Mouse (Mus musculus) activated CD4-positive, CD25-positive, alpha-beta regulatory T cell, adult 4 months (primary cell): ENCODE measurements at regions not wholly inside any gene's neighbourhood (a gene's known extent, or its start where the extent isn't known, plus 50 kb on each side); places are given as distances from the start of the nearest gene placed in this dataset.
"Not testable (repeated sequence)": the region's sequence is repeated elsewhere in the genome, so short reads cannot be mapped to it uniquely, and the experiment has no call there.

Source experiments
- ATAC-seq: one replicate; pipeline ENCODE4 v1.8.0; 2017

- ATAC-seq = no peak
Measured at GRCm38 (mm10) chr14:86315974-86316373, 825.1 kb downstream of the Diaph3 start.

- ATAC-seq = no peak
Measured at GRCm38 (mm10) chr14:86308949-86309543, 832.0 kb downstream of the Diaph3 start.

GRCm38 (mm10) chr14:86307806-86308205 lies 833.2 kb downstream of the Diaph3 start:
- ATAC-seq = no peak

GRCm38 (mm10) chr14:86301666-86302065 lies 839.4 kb downstream of the Diaph3 start:
- no peak for ATAC-seq

GRCm38 (mm10) chr14:86300811-86301210 lies 840.2 kb downstream of the Diaph3 start:
- ATAC-seq = no peak

GRCm38 (mm10) chr14:86297991-86298390 lies 843.0 kb downstream of the Diaph3 start:
- ATAC-seq = no peak

- ATAC-seq = not testable (repeated sequence)
Measured at GRCm38 (mm10) chr14:86294606-86295005, 846.4 kb downstream of the Diaph3 start.

GRCm38 (mm10) chr14:86293804-86294203 lies 847.2 kb downstream of the Diaph3 start:
- ATAC-seq = no peak

- ATAC-seq = no peak
Measured at GRCm38 (mm10) chr14:86293371-86293770, 847.7 kb downstream of the Diaph3 start.

GRCm38 (mm10) chr14:86290556-86290955 lies 850.5 kb downstream of the Diaph3 start:
- ATAC-seq = no peak

GRCm38 (mm10) chr14:86261640-86262230 lies 879.3 kb downstream of the Diaph3 start:
- no peak for ATAC-seq

GRCm38 (mm10) chr14:86254196-86254595 lies 886.8 kb downstream of the Diaph3 start:
- ATAC-seq = no peak

- no peak for ATAC-seq
Measured at GRCm38 (mm10) chr14:86251617-86252016, 889.4 kb downstream of the Diaph3 start.

GRCm38 (mm10) chr14:86247686-86248085 lies 893.3 kb downstream of the Diaph3 start:
- ATAC-seq = no peak

GRCm38 (mm10) chr14:86246770-86247169 lies 894.3 kb downstream of the Diaph3 start:
- no peak for ATAC-seq

GRCm38 (mm10) chr14:86243662-86244061 lies 897.4 kb downstream of the Diaph3 start:
- no peak for ATAC-seq

- no peak for ATAC-seq
Measured at GRCm38 (mm10) chr14:86242836-86243235, 898.2 kb downstream of the Diaph3 start.

GRCm38 (mm10) chr14:86239090-86239489 lies 901.9 kb downstream of the Diaph3 start:
- ATAC-seq = no peak

- ATAC-seq = no peak
Measured at GRCm38 (mm10) chr14:86233305-86233704, 907.7 kb downstream of the Diaph3 start.

- peak; percentile 55 for ATAC-seq
Measured at GRCm38 (mm10) chr14:86230609-86231008, 910.4 kb downstream of the Diaph3 start.

GRCm38 (mm10) chr14:86229755-86230154 lies 911.3 kb downstream of the Diaph3 start:
- ATAC-seq = peak; percentile 55

- ATAC-seq = no peak
Measured at GRCm38 (mm10) chr14:86215711-86216110, 925.3 kb downstream of the Diaph3 start.

- no peak for ATAC-seq
Measured at GRCm38 (mm10) chr14:86211654-86212053, 929.4 kb downstream of the Diaph3 start.

GRCm38 (mm10) chr14:86204582-86204981 lies 936.5 kb downstream of the Diaph3 start:
- no peak for ATAC-seq

GRCm38 (mm10) chr14:86197864-86198263 lies 943.2 kb downstream of the Diaph3 start:
- no peak for ATAC-seq
